Mouse (Mus musculus): ENCODE measurements around the gene Col6a6.

- no peak for TF ChIP-seq CTCF (conservative IDR thresholded peaks at IDR 0.05; ENCODE audit: insufficient read depth, insufficient read length, low read depth, low read length)
- TF ChIP-seq POLR2A (IDR thresholded peaks at IDR 0.05; ENCODE audit: low read depth, low read length): no peak
Observed at GRCm38 (mm10) chr9:105796137-105796536, 31.8 kb downstream of the Col6a6 start.
